Mouse (Mus musculus) heart, adult 2 months (tissue): ENCODE results near the gene Dach1. TPM values are rescaled to one million over a fixed set of nuclear protein-coding genes. Genes with fewer than 3 reads are reported as not detected.

Experiments
- DNase-seq, 2 experiments: peaks; one replicate each; pipeline ENCODE4 v3.0.0; 2021
- H3K27ac ChIP-seq: fragments of 200-600 bp; 2 replicates; pipeline ENCODE4 v1.8.1; 2022
- H3K27me3 ChIP-seq: fragments of 200-500 bp; 2 replicates; pipeline ENCODE4 v1.6.1; 2012; ENCODE audit warnings: mild to moderate bottlenecking, low read length, inconsistent platforms, mixed read lengths; ENCODE audit not compliant: control insufficient read depth, insufficient read depth
- H3K36me3 ChIP-seq: fragments of 200-500 bp; 2 replicates; pipeline ENCODE4 v1.6.1; 2012; ENCODE audit warnings: low read length, inconsistent platforms; ENCODE audit not compliant: control insufficient read depth, insufficient read depth
- H3K4me1 ChIP-seq: fragments of 200-500 bp; 2 replicates; pipeline ENCODE4 v1.6.1; 2011; ENCODE audit warnings: low read length; ENCODE audit not compliant: control insufficient read depth, insufficient read depth
- H3K4me3 ChIP-seq: fragments of 200-600 bp; 2 replicates; pipeline ENCODE4 v1.8.1; 2022
- H3K79me2 ChIP-seq: fragments of 200-500 bp; replicated peaks from 2 replicates; pipeline ENCODE4 v1.6.1; 2012; ENCODE audit warnings: mild to moderate bottlenecking, inconsistent platforms, low read length, moderate library complexity, mixed read lengths; ENCODE audit not compliant: control insufficient read depth, insufficient read depth
- H3K9ac ChIP-seq: fragments of 200-500 bp; 2 replicates; pipeline ENCODE4 v1.6.1; 2012; ENCODE audit warnings: low read depth, mild to moderate bottlenecking, control low read depth, inconsistent platforms, low read length, mixed read lengths
- CTCF ChIP-seq: fragments of 200-600 bp; IDR thresholded peaks from 2 replicates; pipeline ENCODE4 v1.8.1; 2022; ENCODE audit warnings: antibody characterized with exemption, mild to moderate bottlenecking, moderate library complexity
- EP300 ChIP-seq: fragments of 200-500 bp; IDR thresholded peaks from 2 replicates; pipeline ENCODE4 v1.6.1; 2011; ENCODE audit warnings: low read depth, low read length, control low read depth; ENCODE audit not compliant: insufficient read depth
- POLR2A ChIP-seq: fragments of 200-500 bp; IDR thresholded peaks from 2 replicates; pipeline ENCODE4 v1.6.1; 2011; ENCODE audit warnings: mild to moderate bottlenecking, low read depth, low read length, control low read depth; ENCODE audit not compliant: insufficient read depth
- WGBS: fragments of 180-500 bp; shearing (Covaris S2); methylation state at CpG from one replicate; pipeline ENCODE4 v1.1.7; 2018; 5-methylcytosine and 5-hydroxymethylcytosine counted together
- intact Hi-C: fragments of 180-260 bp; cut with DNase I; formaldehyde crosslinking; loops from one replicate; pipeline ENCODE4 v1.15.1; 2025
- polyA plus RNA-seq: library from polyadenylated mRNA; depleted of rRNA; stranded (reverse); fragments of >200 nt; gene quantifications from 2 replicates; pipeline ENCODE4 v1.2.3, GENCODE M21; 2012
- total RNA-seq, 2 experiments: library from RNA; stranded (reverse); gene quantifications; 2 replicates each; pipeline ENCODE4 v1.2.3; 2021

Dach1 gene
- total and polyA plus RNA-seq, 3 experiments: 2.7 to 8.4 (median 7.7) TPM

- 27% methylated on average over 4 of the region's 4 CpGs for WGBS
- DNase-seq: no peak
- H3K27ac ChIP-seq: peak overlapping the region; percentile 43
Observed at GRCm38 (mm10) chr14:98071877-98072276, 97.7 kb downstream of the Dach1 start.

GRCm38 (mm10) chr14:98067273-98067905 lies 102.2 kb downstream of the Dach1 start:
- 50% methylated on average over 4 of the region's 4 CpGs for WGBS
- intact Hi-C loops: no loop called here
- H3K79me2 ChIP-seq: no peaks in the 10 kb centered on the region
- H3K27me3 ChIP-seq: no peaks in the 10 kb centered on the region
- H3K4me1 ChIP-seq: no peaks in the 10 kb centered on the region
- peak overlapping the region; percentile 0; the same call in 1 of the 2 replicates for H3K27ac ChIP-seq
- peaks cover 6% of the 10 kb centered on the region for H3K36me3 ChIP-seq
- no peak overlapping the region for H3K4me3 ChIP-seq
- no peak overlapping the region for H3K9ac ChIP-seq
- TF ChIP-seq POLR2A (no peak), EP300 (no peak), CTCF (no peak)
- DNase-seq: peak in 1 of 2 experiments; percentile 20

More at GRCm38 (mm10) chr14:98071877-98072276, 97.7 kb downstream of the Dach1 start:
- intact Hi-C loops: no loop called here
- TF ChIP-seq EP300 (0 out of 2 replicates have a peak, but pooled peaks have one; percentile 5), POLR2A (no peak)
- Histone ChIP-seq H3K4me1 (peaks cover 2% of the 10 kb centered on the region; the same call in 1 of the 2 replicates), H3K9ac (no peak overlapping the region), H3K4me3 (no peak overlapping the region), H3K36me3 (peaks cover 4% of the 10 kb centered on the region), H3K79me2 (peaks cover 2% of the 10 kb centered on the region), H3K27me3 (no peaks in the 10 kb centered on the region)

GRCm38 (mm10) chr14:98064190-98064589 lies 105.4 kb downstream of the Dach1 start:
- peaks cover 4% of the 10 kb centered on the region for H3K36me3 ChIP-seq
- no peaks in the 10 kb centered on the region for H3K27me3 ChIP-seq
- H3K4me1 ChIP-seq: no peaks in the 10 kb centered on the region
- 72% methylated on average over 2 of the region's 2 CpGs for WGBS
- H3K4me3 ChIP-seq: no peak overlapping the region
- no peak overlapping the region for H3K27ac ChIP-seq
- H3K79me2 ChIP-seq: no peaks in the 10 kb centered on the region
- DNase-seq: no peak
- no peak overlapping the region for H3K9ac ChIP-seq
- TF ChIP-seq EP300: no peak
- no peak for TF ChIP-seq CTCF
- TF ChIP-seq POLR2A: no peak
- intact Hi-C loops: no loop called here

- WGBS: 17% methylated on average over 2 of the region's 2 CpGs
- H3K4me3 ChIP-seq: no peak overlapping the region
- no peak for DNase-seq
- intact Hi-C loops: loop anchor here (5.0 kb wide), 1 partner anchor 108 kb away; no protein-coding TSS in a partner anchor
- no peaks in the 10 kb centered on the region; the same call in 1 of the 2 replicates for H3K79me2 ChIP-seq
- H3K36me3 ChIP-seq: peaks cover 4% of the 10 kb centered on the region; the same call in 1 of the 2 replicates
- H3K9ac ChIP-seq: no peak overlapping the region
- TF ChIP-seq CTCF (no peak), POLR2A (no peak), EP300 (no peak)
- H3K4me1 ChIP-seq: peaks cover 4% of the 10 kb centered on the region
- peak overlapping the region; percentile 34 for H3K27ac ChIP-seq
- no peaks in the 10 kb centered on the region for H3K27me3 ChIP-seq
Observed at GRCm38 (mm10) chr14:98049329-98049728, 120.2 kb downstream of the Dach1 start.

GRCm38 (mm10) chr14:98048403-98048802 lies 121.2 kb downstream of the Dach1 start:
- H3K27me3 ChIP-seq: no peaks in the 10 kb centered on the region
- H3K4me1 ChIP-seq: peaks cover 4% of the 10 kb centered on the region
- intact Hi-C loops: loop anchor here (5.0 kb wide), 1 partner anchor 109 kb away; no protein-coding TSS in a partner anchor
- DNase-seq: no peak
- peaks cover 4% of the 10 kb centered on the region; the same call in 1 of the 2 replicates for H3K36me3 ChIP-seq
- H3K27ac ChIP-seq: no peak overlapping the region
- H3K4me3 ChIP-seq: no peak overlapping the region
- no peak for TF ChIP-seq POLR2A
- no peak for TF ChIP-seq CTCF
- TF ChIP-seq EP300: no peak
- H3K9ac ChIP-seq: no peak overlapping the region
- H3K79me2 ChIP-seq: no peaks in the 10 kb centered on the region; the same call in 1 of the 2 replicates
- WGBS: 89% methylated on average over 2 of the region's 2 CpGs

- no peaks in the 10 kb centered on the region; the same call in 1 of the 2 replicates for H3K79me2 ChIP-seq
- H3K27ac ChIP-seq: no peak overlapping the region
- TF ChIP-seq CTCF (no peak), EP300 (no peak), POLR2A (no peak)
- peaks cover 4% of the 10 kb centered on the region; the same call in 1 of the 2 replicates for H3K36me3 ChIP-seq
- H3K4me3 ChIP-seq: no peak overlapping the region
- H3K27me3 ChIP-seq: no peaks in the 10 kb centered on the region
- no peak for DNase-seq
- intact Hi-C loops: loop anchor here (5.0 kb wide), 1 partner anchor 110 kb away; no protein-coding TSS in a partner anchor
- peaks cover 4% of the 10 kb centered on the region for H3K4me1 ChIP-seq
- WGBS: 70% methylated on average over 3 of the region's 3 CpGs
- H3K9ac ChIP-seq: no peak overlapping the region
Observed at GRCm38 (mm10) chr14:98047670-98048069, 121.9 kb downstream of the Dach1 start.
